Mouse (Mus musculus) ES-Bruce4 (cell line): Measurements from ENCODE around the gene Slc35g1. TPM values are rescaled to one million over a fixed set of nuclear protein-coding genes. Genes with fewer than 3 reads are reported as not detected.

Experiments
- H3K27ac ChIP-seq: 2 replicates; pipeline ENCODE4 v1.5.1; 2012; ENCODE audit warnings: low read length, inconsistent platforms; ENCODE audit not compliant: insufficient read depth
- H3K27me3 ChIP-seq: 2 replicates; pipeline ENCODE4 v1.6.1; 2012; ENCODE audit warnings: mild to moderate bottlenecking, low read length, inconsistent platforms; ENCODE audit not compliant: control insufficient read depth, poor library complexity, insufficient read depth, severe bottlenecking
- H3K36me3 ChIP-seq: 2 replicates; pipeline ENCODE4 v1.6.1; 2012; ENCODE audit warnings: inconsistent platforms, mild to moderate bottlenecking, low read length, moderate library complexity; ENCODE audit not compliant: control insufficient read depth, poor library complexity, insufficient read depth, severe bottlenecking
- H3K4me1 ChIP-seq: one replicate; pipeline ENCODE4 v1.8.1; 2011; ENCODE audit warnings: low read length; ENCODE audit not compliant: control insufficient read depth, insufficient read depth
- H3K4me3 ChIP-seq: 2 replicates; pipeline ENCODE4 v1.5.1; 2011; ENCODE audit warnings: low read depth, mild to moderate bottlenecking, low read length
- H3K9ac ChIP-seq: 2 replicates; pipeline ENCODE4 v1.6.1; 2012; ENCODE audit warnings: low read depth, mild to moderate bottlenecking, inconsistent platforms; ENCODE audit not compliant: poor library complexity, severe bottlenecking
- H3K9me3 ChIP-seq: replicated peaks from 2 replicates; pipeline ENCODE4 v1.6.1; 2012; ENCODE audit warnings: mild to moderate bottlenecking, low read length, inconsistent platforms; ENCODE audit not compliant: control insufficient read depth, poor library complexity, insufficient read depth, severe bottlenecking
- CTCF ChIP-seq: IDR thresholded peaks from one replicate; pipeline ENCODE4 v1.8.1; 2011; ENCODE audit warnings: low read depth, low read length
- EP300 ChIP-seq: IDR thresholded peaks from 2 replicates; pipeline ENCODE4 v1.6.1; 2011; ENCODE audit warnings: low read depth, low read length; ENCODE audit not compliant: insufficient read depth
- POLR2A ChIP-seq: IDR thresholded peaks from one replicate; pipeline ENCODE4 v1.8.1; 2011; ENCODE audit warnings: low read length; ENCODE audit not compliant: insufficient read depth
- polyA plus RNA-seq: library from polyadenylated mRNA; stranded (reverse); fragments of >200 nt; gene quantifications from 2 replicates; pipeline ENCODE4 v1.2.4, GENCODE M21; 2011; ENCODE audit warnings: low read depth; ENCODE audit not compliant: missing spikeins, insufficient read depth, insufficient read length

Slc35g1 gene
- polyA plus RNA-seq, 1 experiment: 20.3 TPM

DNA sequence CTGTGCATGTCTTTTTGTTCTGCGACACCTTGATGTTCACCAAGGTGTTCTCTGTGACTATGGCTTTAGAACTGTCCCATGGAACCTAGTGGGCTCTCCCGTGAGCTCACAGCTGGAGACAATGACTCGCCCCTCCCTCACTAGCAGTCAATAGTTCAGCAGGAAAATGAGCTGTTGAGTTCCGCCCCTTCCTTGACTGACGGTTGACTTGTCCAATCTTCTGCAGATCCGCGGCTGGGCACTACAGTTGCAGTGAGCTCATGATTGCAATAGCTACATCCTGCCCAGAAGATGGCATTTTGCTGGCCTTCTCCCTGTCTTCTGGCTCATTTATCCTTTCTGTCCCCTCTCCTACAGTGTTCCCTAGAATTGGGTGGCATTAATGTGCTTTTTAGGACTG is 25.7 kb downstream of the Slc35g1 start:
- H3K27me3 ChIP-seq: no peaks in the 10 kb centered on the region
- TF ChIP-seq CTCF (no peak), EP300 (no peak), POLR2A (no peak)
- no peaks in the 10 kb centered on the region for H3K36me3 ChIP-seq
- H3K4me3 ChIP-seq: no peak overlapping the region
- H3K9ac ChIP-seq: no peak overlapping the region
- no peaks in the 10 kb centered on the region for H3K9me3 ChIP-seq
- H3K4me1 ChIP-seq: no peaks in the 10 kb centered on the region
- H3K27ac ChIP-seq: no peak overlapping the region

DNA sequence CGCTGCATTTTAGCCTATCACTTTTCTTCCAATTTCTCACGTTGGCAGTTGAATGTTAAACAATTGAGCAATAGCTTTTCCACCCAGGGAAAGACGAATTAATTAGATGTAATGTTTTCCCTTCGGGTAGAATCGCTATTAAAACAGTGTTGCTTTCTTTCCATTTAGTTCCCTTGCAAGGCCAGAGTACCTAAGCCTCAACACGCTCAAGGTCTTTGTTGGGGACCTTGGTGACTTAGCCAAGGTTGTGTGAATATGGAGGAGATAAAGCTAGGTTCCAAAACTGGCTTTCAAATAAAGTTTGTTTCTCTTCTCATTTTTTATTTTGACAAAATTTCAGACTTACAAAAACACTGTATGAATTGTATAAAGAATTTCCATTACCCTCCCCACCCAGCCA is 27.1 kb downstream of the Slc35g1 start:
- Histone ChIP-seq H3K4me3 (no peak overlapping the region), H3K9ac (no peak overlapping the region), H3K4me1 (no peaks in the 10 kb centered on the region), H3K9me3 (no peaks in the 10 kb centered on the region), H3K36me3 (no peaks in the 10 kb centered on the region), H3K27ac (no peak overlapping the region), H3K27me3 (no peaks in the 10 kb centered on the region)
- TF ChIP-seq EP300 (no peak), POLR2A (no peak), CTCF (no peak)

DNA sequence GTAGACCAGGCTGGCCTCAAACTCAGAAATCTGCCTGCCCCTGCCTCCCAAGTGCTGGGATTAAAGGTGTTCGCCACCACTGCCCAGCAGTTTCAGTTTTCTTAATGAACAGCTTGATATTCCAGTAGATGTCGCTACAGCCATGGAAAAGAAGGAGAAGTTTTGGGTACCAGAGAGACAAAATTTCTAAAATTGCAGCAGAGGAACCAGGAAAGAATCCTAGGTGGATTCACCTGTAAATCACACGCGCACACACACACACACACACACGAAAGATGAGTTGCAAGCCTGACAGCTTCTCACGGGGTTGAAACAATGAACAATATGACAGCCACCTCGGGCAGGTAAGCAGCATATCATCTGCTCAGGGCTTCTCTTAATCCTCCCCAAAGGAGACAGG is 28.1 kb downstream of the Slc35g1 start:
- Histone ChIP-seq H3K36me3 (no peaks in the 10 kb centered on the region), H3K4me1 (no peaks in the 10 kb centered on the region), H3K27ac (no peak overlapping the region), H3K9me3 (no peaks in the 10 kb centered on the region), H3K4me3 (no peak overlapping the region), H3K27me3 (no peaks in the 10 kb centered on the region), H3K9ac (no peak overlapping the region)
- no peak for TF ChIP-seq EP300
- TF ChIP-seq CTCF: no peak
- no peak for TF ChIP-seq POLR2A

DNA sequence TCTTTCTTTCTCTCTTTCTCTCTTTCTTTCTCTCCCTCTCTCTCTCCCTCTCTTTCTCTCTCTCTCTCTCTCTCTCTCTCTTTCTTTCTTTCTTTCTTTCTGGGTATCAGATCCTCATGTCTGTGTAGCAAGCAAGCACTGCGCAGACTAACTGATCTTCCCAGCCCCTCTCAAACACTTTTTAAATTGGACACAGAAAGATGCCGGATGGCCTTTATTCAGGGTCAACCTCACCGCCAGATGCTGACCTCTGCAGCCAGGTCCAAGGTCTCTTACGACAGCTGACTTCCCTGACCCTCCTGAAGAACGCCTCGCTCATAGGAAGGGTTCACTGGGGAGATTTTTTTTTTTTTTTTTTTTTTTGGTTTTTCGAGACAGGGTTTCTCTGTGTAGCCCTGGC is 28.8 kb downstream of the Slc35g1 start:
- H3K36me3 ChIP-seq: no peaks in the 10 kb centered on the region
- H3K9me3 ChIP-seq: no peaks in the 10 kb centered on the region
- no peak overlapping the region for H3K4me3 ChIP-seq
- H3K9ac ChIP-seq: no peak overlapping the region
- H3K27ac ChIP-seq: no peak overlapping the region
- no peak for TF ChIP-seq POLR2A
- no peaks in the 10 kb centered on the region for H3K27me3 ChIP-seq
- no peaks in the 10 kb centered on the region for H3K4me1 ChIP-seq

DNA sequence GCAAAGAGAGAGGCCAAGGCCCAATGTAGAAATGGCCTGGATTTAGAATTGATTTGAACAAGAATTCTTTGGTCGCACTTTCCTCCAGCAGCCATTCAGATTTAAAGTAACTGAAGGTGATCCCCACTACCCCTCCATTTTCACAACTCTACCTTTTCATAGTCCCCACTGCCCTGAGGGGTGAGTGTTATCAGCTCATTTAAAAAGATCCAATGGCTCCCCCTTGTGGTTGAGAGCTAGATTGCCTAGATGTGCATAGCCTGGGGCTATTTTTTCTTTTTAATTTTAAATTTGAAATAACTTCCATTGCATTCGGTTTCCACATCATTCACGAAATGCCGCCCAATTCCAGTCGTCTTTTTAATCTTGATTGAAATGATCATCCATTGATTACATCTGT is 33.5 kb downstream of the Slc35g1 start:
- Histone ChIP-seq H3K4me1 (no peaks in the 10 kb centered on the region), H3K36me3 (no peaks in the 10 kb centered on the region), H3K9me3 (no peaks in the 10 kb centered on the region), H3K4me3 (no peak overlapping the region), H3K9ac (no peak overlapping the region), H3K27me3 (no peaks in the 10 kb centered on the region), H3K27ac (no peak overlapping the region)
- TF ChIP-seq CTCF (no peak), POLR2A (no peak), EP300 (no peak)

DNA sequence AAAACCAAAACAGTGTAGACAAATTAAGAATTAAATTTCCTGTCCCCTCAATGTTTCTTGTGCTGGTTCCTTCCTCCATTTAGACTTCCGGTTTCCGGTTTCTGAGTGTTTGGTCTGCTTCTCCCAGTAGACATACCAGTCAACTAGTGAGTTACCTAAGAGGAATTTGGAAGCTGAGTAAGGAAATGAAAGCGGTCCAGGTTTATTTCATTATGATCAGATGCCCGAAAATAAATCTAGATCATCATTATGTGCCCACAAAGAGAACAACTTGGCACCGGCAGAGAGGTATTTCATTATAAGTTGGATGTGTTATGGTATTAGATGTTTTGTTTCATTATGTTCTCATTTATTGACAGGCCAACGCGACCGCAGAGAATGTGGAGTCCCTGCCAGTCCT is 34.7 kb downstream of the Slc35g1 start:
- no peak for TF ChIP-seq CTCF
- TF ChIP-seq EP300: no peak
- no peak for TF ChIP-seq POLR2A

More for the DNA sequence above, 34.7 kb downstream of the Slc35g1 start:
- Histone ChIP-seq H3K36me3 (no peaks in the 10 kb centered on the region), H3K27ac (no peak overlapping the region), H3K4me3 (no peak overlapping the region), H3K9me3 (no peaks in the 10 kb centered on the region), H3K27me3 (no peaks in the 10 kb centered on the region), H3K4me1 (no peaks in the 10 kb centered on the region), H3K9ac (no peak overlapping the region)
